Mouse (Mus musculus) limb, embryonic 14.5 days (tissue): Measurements from ENCODE around the gene Esr2. TPM values are rescaled to one million over a fixed set of nuclear protein-coding genes. Genes with fewer than 3 reads are reported as not detected.
A peak's percentile ranks its signal among the peaks of the same experiment; 100 is the strongest.

Source experiments
- ATAC-seq: fragments of 200-750 bp; cut with Nextera tagmentation; 2 replicates; pipeline ENCODE4 v1.8.0; 2017; ENCODE audit warnings: low read depth, moderate number of reproducible peaks, moderate TSS enrichment; ENCODE audit not compliant: low FRiP score
- DNase-seq: peaks from one replicate; pipeline ENCODE4 v3.0.0-alpha.2; 2015; ENCODE audit warnings: low spot score
- H3K27ac ChIP-seq: fragments of 300-500 bp; sonication (generic); replicated peaks from 2 replicates; pipeline ENCODE4 v1.5.1; 2014; ENCODE audit warnings: low read depth, mild to moderate bottlenecking, low read length, moderate library complexity, mixed read lengths
- H3K27me3 ChIP-seq: fragments of 300-500 bp; sonication (generic); 2 replicates; pipeline ENCODE4 v1.6.1; 2014; ENCODE audit warnings: low read length, mixed read lengths; ENCODE audit not compliant: control insufficient read depth, insufficient read depth
- H3K36me3 ChIP-seq: fragments of 300-500 bp; sonication (generic); 2 replicates; pipeline ENCODE4 v1.6.1; 2014; ENCODE audit warnings: mild to moderate bottlenecking, low read length, moderate library complexity, mixed read lengths; ENCODE audit not compliant: control insufficient read depth, insufficient read depth
- H3K4me1 ChIP-seq: fragments of 300-500 bp; sonication (generic); 2 replicates; pipeline ENCODE4 v1.6.1; 2014; ENCODE audit warnings: antibody characterized with exemption, low read length, mixed read lengths; ENCODE audit not compliant: control insufficient read depth, insufficient read depth
- H3K4me2 ChIP-seq: fragments of 300-500 bp; sonication (generic); replicated peaks from 2 replicates; pipeline ENCODE4 v1.6.1; 2014; ENCODE audit warnings: low read depth, mild to moderate bottlenecking, low read length, moderate library complexity; ENCODE audit not compliant: severe bottlenecking
- H3K4me3 ChIP-seq: fragments of 300-500 bp; sonication (generic); replicated peaks from 2 replicates; pipeline ENCODE4 v1.5.1; 2014; ENCODE audit warnings: low read length
- H3K9ac ChIP-seq: fragments of 300-500 bp; sonication (generic); 2 replicates; pipeline ENCODE4 v1.6.1; 2014; ENCODE audit warnings: mild to moderate bottlenecking, low read depth, low read length, moderate library complexity; ENCODE audit not compliant: severe bottlenecking
- H3K9me3 ChIP-seq: fragments of 300-500 bp; sonication (generic); 2 replicates; pipeline ENCODE4 v1.6.1; 2016; ENCODE audit warnings: low read length; ENCODE audit not compliant: control insufficient read depth
- POLR2A ChIP-seq: fragments of 200-500 bp; IDR thresholded peaks from 2 replicates; pipeline ENCODE4 v1.8.0; 2012; ENCODE audit warnings: inconsistent platforms, mild to moderate bottlenecking, moderate library complexity, borderline replicate concordance; ENCODE audit not compliant: insufficient read depth, insufficient read length; ENCODE audit errors: extremely low read depth
- WGBS: fragments of 180-500 bp; shearing (Covaris S2); extraction: QIAGEN DNeasy Blood & Tissue Kit; methylation state at CpG from one replicate; pipeline ENCODE4 v1.1.7; 2014; 5-methylcytosine and 5-hydroxymethylcytosine counted together
- polyA plus RNA-seq, 2 experiments: library from polyadenylated mRNA; depleted of rRNA in 1 of 2; stranded (reverse) in 1 of 2; unstranded in 1 of 2; fragments of >200 nt; fragmentation: Nextera tagmentation in 1 of 2; extraction: Ambion mirVana in 1 of 2; gene quantifications; 2 replicates each; pipeline versions ENCODE4 v1.2.1 to v1.2.3; 2012 to 2014

Esr2 gene
- polyA plus RNA-seq, 2 experiments = 0.10 to 0.24 TPM

DNA sequence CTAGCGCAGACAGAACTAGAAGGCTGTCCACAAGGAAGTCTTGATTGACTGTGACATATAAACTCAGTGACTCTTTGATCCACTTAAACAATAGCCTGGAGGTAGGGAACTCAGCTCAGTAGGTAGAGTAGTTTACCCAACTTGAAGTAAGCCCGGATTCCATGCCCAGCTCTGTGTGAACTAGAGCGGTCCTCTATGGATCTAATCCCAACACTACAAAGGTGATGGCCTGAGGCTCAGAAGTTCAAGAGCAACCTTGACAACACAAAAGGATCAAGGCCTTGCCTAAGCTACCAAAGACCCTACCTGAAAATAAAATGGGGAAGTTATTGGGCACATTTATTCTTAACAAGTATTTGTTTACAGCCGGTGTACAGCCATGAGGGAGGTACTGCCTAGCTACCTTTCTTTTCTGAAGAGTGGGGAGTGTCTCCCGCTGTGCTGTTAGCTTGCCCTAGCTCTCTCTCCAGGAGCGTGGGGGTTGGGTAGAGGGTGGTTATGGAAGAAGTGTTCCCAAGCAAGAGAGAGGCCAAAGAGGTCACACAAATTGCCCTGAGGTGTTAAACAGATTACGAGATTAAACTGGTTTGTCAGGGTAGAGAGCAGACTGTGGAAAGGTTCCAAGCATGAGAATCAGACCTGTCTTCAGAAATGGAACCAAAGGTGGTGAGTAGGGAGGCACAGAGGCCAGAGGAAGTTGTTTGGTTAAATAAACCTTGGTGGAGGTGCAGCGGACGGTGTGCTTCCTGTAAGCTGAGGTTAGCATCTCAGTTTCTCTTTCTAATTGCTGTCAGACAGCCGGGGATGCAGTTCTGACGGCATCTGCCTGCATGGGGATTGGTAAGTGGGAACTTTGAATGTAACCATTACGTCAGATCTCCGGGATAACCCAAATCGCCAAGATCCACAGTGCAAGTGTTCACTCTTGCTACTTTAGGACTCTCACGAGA lies 90.8 kb downstream of the Esr2 start:
- DNase-seq = no peak
- H3K4me2 ChIP-seq = no peak overlapping the region

DNA sequence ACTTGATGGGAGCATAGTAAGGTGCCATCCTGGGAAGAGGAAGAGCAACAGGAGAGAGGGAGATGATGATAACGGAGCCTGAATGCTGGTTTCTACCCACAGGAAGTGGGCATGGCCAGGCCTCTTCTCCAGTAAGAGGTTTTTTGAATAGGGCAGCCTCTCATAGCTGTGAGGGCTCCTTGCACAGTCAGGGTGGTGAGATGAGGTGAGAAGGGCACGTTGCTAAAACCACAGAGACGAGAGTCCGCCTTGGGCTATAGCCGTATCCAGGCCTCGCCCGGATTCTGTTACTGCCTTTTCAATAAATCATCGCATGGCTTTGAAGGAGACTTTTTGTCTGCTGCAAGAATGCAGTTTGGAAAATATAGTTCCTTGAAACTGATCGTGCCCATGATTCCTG lies 92.0 kb downstream of the Esr2 start:
- H3K4me1 ChIP-seq = peaks cover 19% of the 10 kb centered on the region; the same call in 1 of the 2 replicates
- no peak for ATAC-seq
- 52% methylated on average over 9 of the region's 9 CpGs for WGBS
- peaks cover 16% of the 10 kb centered on the region for H3K36me3 ChIP-seq
- no peak for DNase-seq
- TF ChIP-seq POLR2A = no peak
- no peaks in the 10 kb centered on the region for H3K9me3 ChIP-seq
- H3K4me2 ChIP-seq = no peak overlapping the region
- no peak overlapping the region for H3K27ac ChIP-seq
- no peak overlapping the region for H3K9ac ChIP-seq
- H3K27me3 ChIP-seq = no peaks in the 10 kb centered on the region
- no peak overlapping the region for H3K4me3 ChIP-seq

More for the DNA sequence above, 90.8 kb downstream of the Esr2 start:
- H3K9me3 ChIP-seq = no peaks in the 10 kb centered on the region
- peaks cover 12% of the 10 kb centered on the region; the same call in 1 of the 2 replicates for H3K4me1 ChIP-seq
- H3K27me3 ChIP-seq = no peaks in the 10 kb centered on the region
- no peak overlapping the region for H3K27ac ChIP-seq
- no peak overlapping the region for H3K9ac ChIP-seq
- ATAC-seq = no peak
- 64% methylated on average over 15 of the region's 15 CpGs for WGBS
- TF ChIP-seq POLR2A = no peak
- H3K36me3 ChIP-seq = peaks cover 23% of the 10 kb centered on the region
- H3K4me3 ChIP-seq = no peak overlapping the region

DNA sequence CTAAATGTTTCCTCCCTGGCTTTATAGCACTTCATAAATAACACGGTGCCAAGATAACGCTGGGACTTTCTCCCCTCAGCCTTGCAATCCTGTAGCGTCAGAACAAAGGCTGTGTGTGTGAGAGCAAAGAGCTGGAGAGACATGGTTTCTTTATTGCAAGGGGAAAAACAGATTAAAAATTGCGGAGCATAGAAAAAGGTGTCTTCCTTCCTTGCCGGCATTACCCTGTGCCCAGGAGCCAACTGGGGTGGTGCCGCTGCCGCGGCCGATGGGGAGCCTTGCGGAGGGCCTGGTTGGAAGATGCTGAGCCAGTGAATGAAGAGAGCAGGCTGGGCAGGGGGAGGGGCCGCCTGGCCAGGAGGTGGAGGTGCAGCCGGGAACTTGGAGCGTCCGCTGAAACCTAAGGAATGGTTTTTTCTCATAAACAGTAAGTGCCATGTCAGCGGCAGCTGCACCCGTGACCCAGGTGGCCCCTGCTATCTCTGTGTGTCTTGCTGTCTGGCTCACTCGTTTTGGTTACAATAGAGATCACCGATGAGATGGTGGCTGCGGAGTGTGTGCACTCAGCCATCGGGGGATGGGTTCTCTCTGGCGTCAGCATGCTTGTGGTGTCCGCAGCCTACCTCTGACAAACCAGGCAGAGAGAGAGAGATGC lies 95.4 kb downstream of the Esr2 start:
- no peaks in the 10 kb centered on the region for H3K9me3 ChIP-seq
- H3K4me2 ChIP-seq = peak overlapping the region; percentile 62
- no peaks in the 10 kb centered on the region for H3K27me3 ChIP-seq
- H3K4me1 ChIP-seq = peaks cover 19% of the 10 kb centered on the region; the same call in 1 of the 2 replicates
- WGBS = 3% methylated on average over 22 of the region's 22 CpGs
- DNase-seq = peak; percentile 12
- H3K9ac ChIP-seq = peak overlapping the region; percentile 40
- H3K4me3 ChIP-seq = peak overlapping the region; percentile 34
- ATAC-seq = peak; percentile 69
- no peak for TF ChIP-seq POLR2A
- no peak overlapping the region for H3K27ac ChIP-seq
- H3K36me3 ChIP-seq = peaks cover 12% of the 10 kb centered on the region

DNA sequence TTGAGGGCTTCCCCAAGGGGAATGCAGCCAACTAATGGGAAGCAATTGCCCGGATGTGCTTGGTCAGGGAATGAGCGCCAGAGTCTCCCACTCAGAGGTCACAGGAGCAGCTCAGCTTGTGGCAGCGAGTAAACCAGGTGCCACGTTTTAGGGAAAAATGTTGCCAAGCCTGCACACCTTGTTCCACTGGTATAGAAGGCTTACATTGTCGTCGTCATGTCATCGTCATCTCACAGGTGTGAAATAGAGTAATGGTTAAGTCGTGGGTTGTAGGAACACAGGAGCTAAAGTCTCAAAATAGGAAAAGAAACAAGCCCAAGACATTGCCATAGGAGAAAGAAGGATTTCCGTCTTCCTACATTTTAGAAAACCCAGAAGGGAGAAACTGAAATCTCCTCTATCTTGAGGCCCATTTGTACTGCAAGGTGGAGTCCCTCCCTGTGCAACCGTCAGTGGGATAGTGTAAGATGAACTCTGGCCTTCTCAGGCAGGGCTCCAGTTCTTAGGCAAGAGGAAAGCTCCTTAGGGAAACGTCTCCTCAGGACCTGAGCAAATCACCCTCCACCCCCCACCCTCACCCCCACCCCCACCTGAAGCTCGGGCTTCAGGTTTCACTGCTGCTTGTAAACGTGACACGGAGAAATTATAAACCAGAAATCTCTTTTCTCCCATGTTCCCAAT lies 96.0 kb downstream of the Esr2 start:
- H3K4me3 ChIP-seq = peak overlapping the region; percentile 34
- no peaks in the 10 kb centered on the region for H3K27me3 ChIP-seq
- TF ChIP-seq POLR2A = no peak
- ATAC-seq (peak; percentile 27; the same call in 1 of the 2 replicates), DNase-seq (no peak)
- peaks cover 19% of the 10 kb centered on the region; the same call in 1 of the 2 replicates for H3K4me1 ChIP-seq
- peak overlapping the region; percentile 62 for H3K4me2 ChIP-seq
- no peaks in the 10 kb centered on the region for H3K9me3 ChIP-seq
- 23% methylated on average over 14 of the region's 14 CpGs for WGBS
- peak overlapping the region; percentile 40; the same call in 1 of the 2 replicates for H3K9ac ChIP-seq
- H3K36me3 ChIP-seq = peaks cover 17% of the 10 kb centered on the region
- no peak overlapping the region for H3K27ac ChIP-seq

DNA sequence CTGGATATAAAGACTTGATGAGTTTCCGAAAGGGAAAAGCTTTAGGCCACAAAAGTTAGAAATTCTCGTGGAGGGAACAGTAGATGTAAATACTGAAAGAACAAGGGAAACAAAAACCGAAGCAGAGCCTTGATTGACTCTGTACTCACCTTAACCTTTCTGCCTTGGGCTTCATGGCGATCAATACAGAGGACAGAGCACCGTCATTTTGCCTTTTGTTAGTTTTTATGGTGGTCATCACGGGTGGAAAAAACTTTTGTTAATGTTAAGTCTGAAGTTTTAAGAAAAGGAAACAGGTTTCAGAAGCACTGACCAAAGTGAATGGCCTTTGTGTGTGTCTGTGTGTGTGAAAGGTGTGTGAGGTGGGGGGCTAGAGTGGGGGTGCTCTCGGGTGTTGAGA lies 103.1 kb downstream of the Esr2 start:
- Histone ChIP-seq H3K27me3 (no peaks in the 10 kb centered on the region), H3K9ac (no peak overlapping the region), H3K4me3 (0 out of 2 replicates have a peak overlapping the region, but pooled peaks have one; percentile 11), H3K9me3 (no peaks in the 10 kb centered on the region), H3K27ac (no peak overlapping the region), H3K4me1 (peaks cover 17% of the 10 kb centered on the region), H3K36me3 (peaks cover 35% of the 10 kb centered on the region), H3K4me2 (peak overlapping the region; percentile 29)
- no peak for TF ChIP-seq POLR2A
- WGBS = 33% methylated on average over 7 of the region's 7 CpGs
- DNase-seq (no peak), ATAC-seq (no peak)
